Mouse (Mus musculus): Measurements from ENCODE around the gene Fam169a. TPM values are rescaled to one million over a fixed set of nuclear protein-coding genes. Genes with fewer than 3 reads are reported as not detected.

The Fam169a gene
- 0.07 TPM for polyA plus RNA-seq (2015; fragmentation: Illumina TruSeq; extraction: RNeasy Lipid Tissue Mini Kit (QIAGEN cat#74804); ENCODE audit: insufficient read depth, low replicate concordance)

DNA sequence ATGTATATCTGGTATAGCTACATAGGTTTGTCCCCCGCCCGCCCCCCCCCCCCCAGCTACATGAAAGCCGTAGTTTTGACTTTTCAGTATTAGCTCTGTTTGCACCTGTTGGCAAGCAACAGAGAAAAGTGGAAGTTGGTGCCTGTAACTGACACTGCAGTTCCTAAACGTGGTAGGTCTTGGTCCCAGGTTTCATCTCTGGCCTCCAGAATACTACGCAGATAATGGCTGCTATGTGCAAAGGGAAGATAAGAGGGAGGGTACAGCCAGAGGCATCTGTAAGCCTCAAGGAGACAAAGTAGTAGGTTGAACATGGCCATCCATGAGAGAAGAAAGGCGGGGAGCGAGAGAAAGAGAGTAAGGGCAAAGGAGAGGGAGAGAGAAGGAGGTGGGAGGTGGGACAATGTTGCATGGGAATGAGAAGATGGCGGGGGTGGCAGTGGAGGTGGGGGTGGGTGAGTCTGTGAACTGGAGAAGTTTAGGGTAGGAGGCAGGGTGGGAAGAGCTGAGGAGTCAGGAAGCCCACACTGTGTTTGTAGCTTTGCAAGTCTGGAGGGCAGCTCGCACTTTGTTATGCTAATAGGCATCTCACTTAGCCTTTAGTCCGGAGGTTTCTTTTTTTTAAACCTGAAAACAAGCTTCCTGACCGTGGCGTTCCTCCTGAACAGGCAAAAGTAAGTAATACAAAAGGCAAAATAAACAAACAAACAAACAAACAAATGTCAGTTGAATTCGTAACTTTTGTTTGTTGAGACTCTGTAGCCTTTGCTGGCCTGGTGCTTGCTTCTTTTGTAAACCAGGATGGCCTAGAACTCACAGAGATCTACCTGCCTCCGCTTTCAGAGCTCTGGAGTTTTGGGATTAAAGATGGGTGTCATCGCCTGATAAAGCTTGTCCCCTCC, at the start of gene Fam169a:
Gene Fam169a, plus strand, starts transcription at position 638 of the 902 bp plus-strand sequence.

GRCm38 (mm10) chr13:97034262-97034661, 32.8 kb upstream of the Fam169a start, which contains the start of gene 1700029F12Rik:
1700029F12Rik (minus strand) TSS chr13:97034362.

GRCm38 (mm10) chr13:97099187-97099852, 32.2 kb downstream of the Fam169a start, which contains the start of gene Gm6169:
Gm6169 (minus strand) TSS chr13:97099237.

DNA sequence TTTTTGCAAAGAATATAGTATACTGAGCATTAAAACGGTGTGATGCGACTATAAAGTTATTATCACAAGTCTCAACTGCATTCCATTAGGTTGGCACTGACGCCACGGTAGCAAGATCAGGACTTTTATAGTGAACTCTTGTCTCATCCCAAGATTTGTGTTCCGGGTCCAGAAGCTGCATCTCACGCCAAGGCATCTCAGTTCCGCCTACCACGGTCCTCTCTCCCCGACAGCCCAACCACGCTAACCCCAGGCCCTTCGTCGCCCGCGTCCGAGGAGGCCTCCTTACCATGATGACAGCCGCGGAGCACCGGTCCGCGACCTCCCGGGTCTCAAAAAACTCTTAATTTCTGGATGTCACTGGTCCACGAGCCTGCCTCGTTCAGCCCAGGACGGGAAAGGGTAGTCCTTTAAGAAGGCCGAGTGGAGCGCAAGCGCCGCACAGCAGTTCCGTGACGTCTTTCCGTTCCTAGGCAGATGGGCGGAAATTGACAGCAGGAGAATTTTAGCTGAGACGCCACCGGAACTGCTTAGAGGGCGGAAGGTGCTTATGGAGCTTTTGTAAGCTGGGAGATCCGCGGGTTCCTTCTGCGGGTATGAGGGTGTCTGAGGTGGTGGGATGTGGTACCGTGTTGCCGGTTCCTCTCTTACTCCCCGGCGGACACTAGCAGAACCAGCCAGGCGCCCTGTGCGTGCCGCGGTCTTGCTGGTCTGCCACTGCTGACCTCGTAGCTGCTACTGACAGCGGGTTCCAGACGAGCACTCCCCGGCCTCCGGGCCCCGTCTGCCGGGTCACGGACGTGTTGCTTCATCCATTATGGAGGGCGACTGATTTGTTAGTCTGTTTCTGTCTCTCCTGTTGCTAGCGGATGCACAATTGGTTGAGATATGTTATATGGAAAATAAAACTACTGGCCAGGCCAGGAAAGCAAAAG, 70.6 kb downstream of the Fam169a start, which contains the start of the genes Gfm2 and Nsa2:
Gene Gfm2, plus strand, starts transcription at position 472 of the 935 bp plus-strand sequence.
Gene Nsa2, minus strand, starts transcription at position 472 of the 935 bp plus-strand sequence.

Other genes with a start within 250 kb of the Fam169a start
- 0.33 TPM for gene Gcnt4, start 142.6 kb upstream of the Fam169a start, polyA plus RNA-seq (2015; fragmentation: Illumina TruSeq; extraction: RNeasy Lipid Tissue Mini Kit (QIAGEN cat#74804); ENCODE audit: insufficient read depth, low replicate concordance)
- not detected for gene 1700029F12Rik, start 32.9 kb upstream of the Fam169a start, polyA plus RNA-seq (2015; fragmentation: Illumina TruSeq; extraction: RNeasy Lipid Tissue Mini Kit (QIAGEN cat#74804); ENCODE audit: insufficient read depth, low replicate concordance)
- 0.61 TPM for gene Gm6169, start 32.0 kb downstream of the Fam169a start, polyA plus RNA-seq (2015; fragmentation: Illumina TruSeq; extraction: RNeasy Lipid Tissue Mini Kit (QIAGEN cat#74804); ENCODE audit: insufficient read depth, low replicate concordance)
- 43.3 TPM for gene Gfm2, start 70.7 kb downstream of the Fam169a start, polyA plus RNA-seq (2015; fragmentation: Illumina TruSeq; extraction: RNeasy Lipid Tissue Mini Kit (QIAGEN cat#74804); ENCODE audit: insufficient read depth, low replicate concordance)
- gene Nsa2, start 70.7 kb downstream of the Fam169a start, polyA plus RNA-seq (2015; fragmentation: Illumina TruSeq; extraction: RNeasy Lipid Tissue Mini Kit (QIAGEN cat#74804); ENCODE audit: insufficient read depth, low replicate concordance), result 366 TPM
- gene Hexb, start 131.1 kb downstream of the Fam169a start, polyA plus RNA-seq (2015; fragmentation: Illumina TruSeq; extraction: RNeasy Lipid Tissue Mini Kit (QIAGEN cat#74804); ENCODE audit: insufficient read depth, low replicate concordance), result 155 TPM
- gene Enc1, start 173.8 kb downstream of the Fam169a start, polyA plus RNA-seq (2015; fragmentation: Illumina TruSeq; extraction: RNeasy Lipid Tissue Mini Kit (QIAGEN cat#74804); ENCODE audit: insufficient read depth, low replicate concordance), result 10.3 TPM

Measured in spleen, adult 10 weeks (tissue).